Mouse (Mus musculus): ENCODE measurements at regions not wholly inside any gene's neighbourhood (a gene's known extent, or its start where the extent isn't known, plus 50 kb on each side); places are given as distances from the start of the nearest gene placed in this dataset.

- H3K4me3 ChIP-seq (ENCODE audit: insufficient read depth in 1 of 2, low read depth in 1 of 2, low read length in 2 of 2, poor library complexity in 1 of 2, severe bottlenecking in 1 of 2) = no peak overlapping the region
- in situ Hi-C loops (cut with MboI; ENCODE audit: low sequenced_read_pairs in 2 of 2, unreplicated experiment in 2 of 2) = no loop called here
- TF ChIP-seq ZC3H11A (IDR thresholded peaks at IDR 0.05; ENCODE audit: borderline replicate concordance, low read depth, low read length) (no peak), MAFK (IDR thresholded peaks at IDR 0.05; ENCODE audit: insufficient read depth, low read depth, low read length) (no peak), HCFC1 (IDR thresholded peaks at IDR 0.05; ENCODE audit: borderline replicate concordance, insufficient read depth, low read length) (no peak), CHD2 (IDR thresholded peaks at IDR 0.05; ENCODE audit: low read depth, low read length) (no peak), ZNF384 (IDR thresholded peaks at IDR 0.05; ENCODE audit: low read depth, low read length) (no peak)
Observed at GRCm38 (mm10) chr3:12226816-12227215, 1891.3 kb upstream of the Gm38303 start.

GRCm38 (mm10) chr3:12224851-12225250, 1889.4 kb upstream of the Gm38303 start:
- peaks cover 4% of the 10 kb centered on the region for H3K9me3 ChIP-seq (ENCODE audit: control insufficient read depth, insufficient read depth, low read depth, low read length)
- no peak overlapping the region for H3K4me3 ChIP-seq (ENCODE audit: insufficient read depth in 1 of 2, low read depth in 1 of 2, low read length in 2 of 2, poor library complexity in 1 of 2, severe bottlenecking in 1 of 2)
- no peaks in the 10 kb centered on the region for H3K4me1 ChIP-seq (ENCODE audit: control insufficient read depth in 2 of 2, insufficient read depth in 2 of 2, low read length in 2 of 2, poor library complexity in 1 of 2)
- H3K36me3 ChIP-seq (ENCODE audit: control insufficient read depth, insufficient read depth, low read length, poor library complexity, severe bottlenecking) = no peaks in the 10 kb centered on the region
- H3K9ac ChIP-seq (ENCODE audit: insufficient read depth, low read depth, low read length, poor library complexity, severe bottlenecking) = no peak overlapping the region
- DNase-seq (ENCODE audit: low read depth, low spot score) = no peak
- TF ChIP-seq HCFC1 (IDR thresholded peaks at IDR 0.05; ENCODE audit: borderline replicate concordance, insufficient read depth, low read length) = no peak
- TF ChIP-seq CHD2 (IDR thresholded peaks at IDR 0.05; ENCODE audit: low read depth, low read length) = no peak
- TF ChIP-seq ZC3H11A (IDR thresholded peaks at IDR 0.05; ENCODE audit: borderline replicate concordance, low read depth, low read length) = no peak
- TF ChIP-seq ZNF384 (IDR thresholded peaks at IDR 0.05; ENCODE audit: low read depth, low read length) = no peak
- no peak for TF ChIP-seq MAFK (IDR thresholded peaks at IDR 0.05; ENCODE audit: insufficient read depth, low read depth, low read length)
- in situ Hi-C loops (cut with MboI; ENCODE audit: low sequenced_read_pairs in 2 of 2, unreplicated experiment in 2 of 2) = no loop called here
- H3K27ac ChIP-seq (ENCODE audit: insufficient read depth, low read depth, low read length, poor library complexity, severe bottlenecking) = no peak overlapping the region

More at GRCm38 (mm10) chr3:12226816-12227215, 1891.3 kb upstream of the Gm38303 start:
- Histone ChIP-seq H3K9ac (ENCODE audit: insufficient read depth, low read depth, low read length, poor library complexity, severe bottlenecking) (no peak overlapping the region), H3K4me1 (ENCODE audit: control insufficient read depth in 2 of 2, insufficient read depth in 2 of 2, low read length in 2 of 2, poor library complexity in 1 of 2) (no peaks in the 10 kb centered on the region), H3K36me3 (ENCODE audit: control insufficient read depth, insufficient read depth, low read length, poor library complexity, severe bottlenecking) (no peaks in the 10 kb centered on the region), H3K27ac (ENCODE audit: insufficient read depth, low read depth, low read length, poor library complexity, severe bottlenecking) (no peak overlapping the region), H3K9me3 (ENCODE audit: control insufficient read depth, insufficient read depth, low read depth, low read length) (0 out of 2 replicates have a peak, but pooled peaks cover 1% of the 10 kb centered on the region)
- DNase-seq (ENCODE audit: low read depth, low spot score) = no peak

GRCm38 (mm10) chr3:12216035-12216434, 1880.6 kb upstream of the Gm38303 start:
- in situ Hi-C loops (cut with MboI; ENCODE audit: low sequenced_read_pairs in 2 of 2, unreplicated experiment in 2 of 2) = no loop called here
- DNase-seq (ENCODE audit: low read depth, low spot score) = no peak
- peaks cover 8% of the 10 kb centered on the region for H3K9me3 ChIP-seq (ENCODE audit: control insufficient read depth, insufficient read depth, low read depth, low read length)

GRCm38 (mm10) chr3:12214821-12215220, 1879.3 kb upstream of the Gm38303 start:
- Histone ChIP-seq H3K9me3 (ENCODE audit: control insufficient read depth, insufficient read depth, low read depth, low read length) (peaks cover 4% of the 10 kb centered on the region; the same call in 1 of the 2 replicates), H3K9ac (ENCODE audit: insufficient read depth, low read depth, low read length, poor library complexity, severe bottlenecking) (no peak overlapping the region), H3K4me1 (ENCODE audit: control insufficient read depth in 2 of 2, insufficient read depth in 2 of 2, low read length in 2 of 2, poor library complexity in 1 of 2) (no peaks in the 10 kb centered on the region), H3K4me3 (ENCODE audit: insufficient read depth in 1 of 2, low read depth in 1 of 2, low read length in 2 of 2, poor library complexity in 1 of 2, severe bottlenecking in 1 of 2) (no peak overlapping the region), H3K27ac (ENCODE audit: insufficient read depth, low read depth, low read length, poor library complexity, severe bottlenecking) (no peak overlapping the region), H3K36me3 (ENCODE audit: control insufficient read depth, insufficient read depth, low read length, poor library complexity, severe bottlenecking) (no peaks in the 10 kb centered on the region)
- TF ChIP-seq CHD2 (IDR thresholded peaks at IDR 0.05; ENCODE audit: low read depth, low read length) = no peak
- TF ChIP-seq ZC3H11A (IDR thresholded peaks at IDR 0.05; ENCODE audit: borderline replicate concordance, low read depth, low read length) = no peak
- no peak for TF ChIP-seq ZNF384 (IDR thresholded peaks at IDR 0.05; ENCODE audit: low read depth, low read length)
- TF ChIP-seq HCFC1 (IDR thresholded peaks at IDR 0.05; ENCODE audit: borderline replicate concordance, insufficient read depth, low read length) = no peak
- TF ChIP-seq MAFK (IDR thresholded peaks at IDR 0.05; ENCODE audit: insufficient read depth, low read depth, low read length) = no peak
- in situ Hi-C loops (cut with MboI; ENCODE audit: low sequenced_read_pairs in 2 of 2, unreplicated experiment in 2 of 2) = no loop called here
- DNase-seq (ENCODE audit: low read depth, low spot score) = no peak

More at GRCm38 (mm10) chr3:12216035-12216434, 1880.6 kb upstream of the Gm38303 start:
- Histone ChIP-seq H3K27ac (ENCODE audit: insufficient read depth, low read depth, low read length, poor library complexity, severe bottlenecking) (no peak overlapping the region), H3K36me3 (ENCODE audit: control insufficient read depth, insufficient read depth, low read length, poor library complexity, severe bottlenecking) (no peaks in the 10 kb centered on the region), H3K9ac (ENCODE audit: insufficient read depth, low read depth, low read length, poor library complexity, severe bottlenecking) (no peak overlapping the region), H3K4me1 (ENCODE audit: control insufficient read depth in 2 of 2, insufficient read depth in 2 of 2, low read length in 2 of 2, poor library complexity in 1 of 2) (no peaks in the 10 kb centered on the region), H3K4me3 (ENCODE audit: insufficient read depth in 1 of 2, low read depth in 1 of 2, low read length in 2 of 2, poor library complexity in 1 of 2, severe bottlenecking in 1 of 2) (no peak overlapping the region)
- TF ChIP-seq MAFK (IDR thresholded peaks at IDR 0.05; ENCODE audit: insufficient read depth, low read depth, low read length) = no peak
- TF ChIP-seq CHD2 (IDR thresholded peaks at IDR 0.05; ENCODE audit: low read depth, low read length) = no peak
- no peak for TF ChIP-seq HCFC1 (IDR thresholded peaks at IDR 0.05; ENCODE audit: borderline replicate concordance, insufficient read depth, low read length)

- no peak for TF ChIP-seq CHD2 (IDR thresholded peaks at IDR 0.05; ENCODE audit: low read depth, low read length)
- TF ChIP-seq HCFC1 (IDR thresholded peaks at IDR 0.05; ENCODE audit: borderline replicate concordance, insufficient read depth, low read length) = no peak
- no peak for TF ChIP-seq ZC3H11A (IDR thresholded peaks at IDR 0.05; ENCODE audit: borderline replicate concordance, low read depth, low read length)
- no peak for TF ChIP-seq ZNF384 (IDR thresholded peaks at IDR 0.05; ENCODE audit: low read depth, low read length)
- no peak for TF ChIP-seq MAFK (IDR thresholded peaks at IDR 0.05; ENCODE audit: insufficient read depth, low read depth, low read length)
- in situ Hi-C loops (cut with MboI; ENCODE audit: low sequenced_read_pairs in 2 of 2, unreplicated experiment in 2 of 2) = no loop called here
- Histone ChIP-seq H3K4me1 (ENCODE audit: control insufficient read depth in 2 of 2, insufficient read depth in 2 of 2, low read length in 2 of 2, poor library complexity in 1 of 2) (no peaks in the 10 kb centered on the region), H3K36me3 (ENCODE audit: control insufficient read depth, insufficient read depth, low read length, poor library complexity, severe bottlenecking) (no peaks in the 10 kb centered on the region), H3K9ac (ENCODE audit: insufficient read depth, low read depth, low read length, poor library complexity, severe bottlenecking) (no peak overlapping the region), H3K27ac (ENCODE audit: insufficient read depth, low read depth, low read length, poor library complexity, severe bottlenecking) (no peak overlapping the region), H3K9me3 (ENCODE audit: control insufficient read depth, insufficient read depth, low read depth, low read length) (no peaks in the 10 kb centered on the region), H3K4me3 (ENCODE audit: insufficient read depth in 1 of 2, low read depth in 1 of 2, low read length in 2 of 2, poor library complexity in 1 of 2, severe bottlenecking in 1 of 2) (no peak overlapping the region)
- no peak for DNase-seq (ENCODE audit: low read depth, low spot score)
Observed at GRCm38 (mm10) chr3:12173371-12173770, 1837.9 kb upstream of the Gm38303 start.

All from ES-E14 (cell line).